In genomic region chr9:118762759-118763158, GRCm38 (mm10) we compare ENCODE assay signal across 8 mouse cellular contexts.
DNase-seq lines count a peak whose midpoint lies in the region; ATAC-seq lines count a peak whose summit lies in the region.

No protein-coding gene starts in this region.

- intact Hi-C loops in heart, postnatal 25 days (cut with DNase I) = loop anchor here (2.0 to 5.0 kb wide), 2 partner anchors 20 to 155 kb away; partner anchors contain the start of gene Itga9

- H3K4me2 ChIP-seq in forebrain, embryonic 12.5 days = no peak overlapping the region
- no peak overlapping the region for H3K4me2 ChIP-seq in neural tube, embryonic 15.5 days

- WGBS in forebrain, embryonic 12.5 days = 57% methylated on average over 7 of the region's 7 CpGs
- WGBS in neural tube, embryonic 15.5 days = 41% methylated on average over 7 of the region's 7 CpGs

- 0 out of 2 replicates have a peak overlapping the region, but pooled peaks have one; percentile 31 for H3K27ac ChIP-seq in forebrain, embryonic 12.5 days
- H3K27ac ChIP-seq in neural tube, embryonic 15.5 days (replicated peaks) = no peak overlapping the region

- no peak overlapping the region for H3K4me3 ChIP-seq in forebrain, embryonic 12.5 days (replicated peaks)
- H3K4me3 ChIP-seq in neural tube, embryonic 15.5 days (replicated peaks) = no peak overlapping the region

- no peak overlapping the region for H3K9ac ChIP-seq in forebrain, embryonic 12.5 days
- no peak overlapping the region for H3K9ac ChIP-seq in neural tube, embryonic 15.5 days (replicated peaks)

- H3K9me3 ChIP-seq in forebrain, embryonic 12.5 days = no peaks in the 10 kb centered on the region
- H3K9me3 ChIP-seq in neural tube, embryonic 15.5 days (replicated peaks) = no peaks in the 10 kb centered on the region

- H3K27me3 ChIP-seq in forebrain, embryonic 12.5 days = 0 out of 2 replicates have a peak, but pooled peaks cover 4% of the 10 kb centered on the region
- no peaks in the 10 kb centered on the region for H3K27me3 ChIP-seq in neural tube, embryonic 15.5 days (replicated peaks)

- H3K4me1 ChIP-seq in forebrain, embryonic 12.5 days = peaks cover 17% of the 10 kb centered on the region
- H3K4me1 ChIP-seq in neural tube, embryonic 15.5 days = peaks cover 22% of the 10 kb centered on the region

- H3K36me3 ChIP-seq in forebrain, embryonic 12.5 days (replicated peaks) = no peaks in the 10 kb centered on the region
- no peaks in the 10 kb centered on the region for H3K36me3 ChIP-seq in neural tube, embryonic 15.5 days

- ATAC-seq in forebrain, embryonic 12.5 days (ENCODE audit: low FRiP score) = no peak
- ATAC-seq in neural tube, embryonic 15.5 days (ENCODE audit: low FRiP score) = no peak

- peak; percentile 60 to 65 for DNase-seq in cerebellum, postnatal 10 days
- DNase-seq in cerebellum, adult 9-11 months = no peak
- peak; percentile 50 for DNase-seq in heart, postnatal 25 days (ENCODE audit: low spot score)
- DNase-seq in left cerebral cortex, adult 11 months (ENCODE audit: low spot score) = peak; percentile 63
- peak; percentile 11 for DNase-seq in retina, embryonic 14.5 days (ENCODE audit: low spot score)
- no peak for DNase-seq in thymus, postnatal 14 days

Comparison
In these comparisons a context has a peak if more than half of its experiments do, and no peak if none do; other contexts are left out.
1. DNase-seq: peak in cerebellum, postnatal 10 days (2 of 2), heart, postnatal 25 days (single experiment), left cerebral cortex, adult 11 months (single experiment) and retina, embryonic 14.5 days (single experiment); none in cerebellum, adult 9-11 months (single experiment) and thymus, postnatal 14 days (single experiment).